Mouse (Mus musculus) stomach, postnatal 0 days (tissue): Measurements from ENCODE around the gene Dgki.

Experiments used
- CTCF ChIP-seq: IDR thresholded peaks from 2 replicates; pipeline ENCODE4 v1.5.1; 2016; ENCODE audit warnings: antibody characterized with exemption, low read depth, mild to moderate bottlenecking, moderate library complexity
- EP300 ChIP-seq: optimal IDR thresholded peaks from 2 replicates; pipeline ENCODE3; 2016; ENCODE audit warnings: antibody characterized with exemption

DNA sequence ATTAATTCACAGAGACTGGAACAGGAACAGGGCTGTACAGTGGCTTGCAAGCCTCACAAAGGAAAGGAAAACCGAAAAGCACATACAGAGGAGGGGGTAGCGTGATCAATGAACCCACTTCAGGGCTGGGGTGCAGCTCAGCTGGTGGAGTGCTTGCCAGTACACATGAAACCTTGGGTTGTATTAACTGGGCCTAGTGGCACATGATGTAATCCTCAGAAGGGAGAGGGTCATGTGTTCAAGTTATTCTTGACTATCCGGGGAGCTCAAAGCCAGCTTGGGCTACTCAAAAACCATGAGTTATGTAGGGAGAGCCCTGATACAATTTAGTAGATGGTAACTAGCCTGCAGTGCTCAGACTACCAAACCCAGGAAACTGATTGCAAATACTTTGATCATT, 244.3 kb downstream of the Dgki start:
- TF ChIP-seq CTCF = no peak
- TF ChIP-seq EP300 = no peak
